Mouse (Mus musculus) myocyte (in vitro differentiated cells): ENCODE data around the gene Mtch2.

Source experiments
- CEBPB ChIP-seq: IDR thresholded peaks from 2 replicates; pipeline ENCODE4 v1.6.1; 2011; ENCODE audit warnings: mild to moderate bottlenecking, moderate library complexity; ENCODE audit not compliant: poor library complexity, insufficient read depth, severe bottlenecking
- POLR2A ChIP-seq: IDR thresholded peaks from one replicate; pipeline ENCODE4 v1.6.1; 2011; ENCODE audit warnings: low read depth, mild to moderate bottlenecking, control low read depth, moderate library complexity; ENCODE audit not compliant: insufficient read length

- TF ChIP-seq POLR2A: no peak
- TF ChIP-seq CEBPB: no peak
Observed at GRCm38 (mm10) chr2:90816144-90816543, 30.8 kb upstream of the Mtch2 start.
